Comparison of ENCODE assay signal across 8 mouse cellular contexts in genomic region chr4:47353416-47354111, GRCm38 (mm10). TPM values are rescaled to one million over a fixed set of nuclear protein-coding genes. Genes with fewer than 3 reads are reported as not detected.
DNase-seq lines count a peak whose midpoint lies in the region; ATAC-seq and TF ChIP-seq lines count a peak whose summit lies in the region.

No protein-coding gene starts in this region.

- no peaks in the 10 kb centered on the region for H3K4me1 ChIP-seq in cortical plate, adult 2 months (ENCODE audit: control insufficient read depth, insufficient read depth, low read length)
- H3K4me1 ChIP-seq in kidney, adult 2 months (ENCODE audit: control insufficient read depth, insufficient read depth, low read length) = peaks cover 4% of the 10 kb centered on the region; the same call in 1 of the 2 replicates
- H3K4me1 ChIP-seq in liver, embryonic 12.5 days = peaks cover 19% of the 10 kb centered on the region

- no peak overlapping the region for H3K27ac ChIP-seq in cortical plate, adult 2 months (ENCODE audit: insufficient read depth, low read length)
- H3K27ac ChIP-seq in kidney, adult 2 months (ENCODE audit: insufficient read depth, low read depth, low read length) = peak overlapping the region; percentile 86
- H3K27ac ChIP-seq in liver, embryonic 12.5 days = peak overlapping the region; percentile 86

- peak overlapping the region; percentile 90 for H3K9ac ChIP-seq in liver, embryonic 12.5 days

- no peak for TF ChIP-seq POLR2A in cortical plate, adult 2 months (IDR thresholded peaks at IDR 0.05; ENCODE audit: extremely low read depth, insufficient read depth, low read length)
- TF ChIP-seq POLR2A in kidney, adult 2 months (IDR thresholded peaks at IDR 0.05; ENCODE audit: low read depth, low read length) = no peak
- no peak for TF ChIP-seq POLR2A in myocyte (IDR thresholded peaks at IDR 0.05; ENCODE audit: insufficient read length, low read depth)

- H3K9me3 ChIP-seq in liver, embryonic 12.5 days (replicated peaks) = no peaks in the 10 kb centered on the region

- no peak for TF ChIP-seq CTCF in cortical plate, adult 2 months (IDR thresholded peaks at IDR 0.05; ENCODE audit: extremely low read depth, insufficient read depth, low read length)
- TF ChIP-seq CTCF in kidney, adult 2 months (conservative IDR thresholded peaks at IDR 0.05; ENCODE audit: insufficient read depth, insufficient read length, low read depth, low read length) = no peak

- peaks cover 40% of the 10 kb centered on the region for H3K79me2 ChIP-seq in myocyte (ENCODE audit: control insufficient read depth, insufficient read depth)

- H3K36me3 ChIP-seq in kidney, adult 2 months (ENCODE audit: control insufficient read depth, insufficient read depth, low read length) = no peaks in the 10 kb centered on the region
- H3K36me3 ChIP-seq in liver, embryonic 12.5 days = no peaks in the 10 kb centered on the region
- no peaks in the 10 kb centered on the region for H3K36me3 ChIP-seq in myocyte (ENCODE audit: control insufficient read depth, insufficient read depth)

- peak; percentile 61 for DNase-seq in urinary bladder, postnatal 25 days (ENCODE audit: low spot score)
- no peak for DNase-seq in urinary bladder, adult 2 months (ENCODE audit: low spot score)
- peak; percentile 67 to 79 for DNase-seq in gastrocnemius, postnatal 4 days (ENCODE audit: low spot score in 2 of 2)
- DNase-seq in kidney, adult 2 months = peak; percentile 82
- peak; percentile 44 to 69 for DNase-seq in thymus, postnatal 36 days

- peak overlapping the region; percentile 51 for H3K4me3 ChIP-seq in cortical plate, adult 2 months (ENCODE audit: insufficient read depth, low read length)
- peak overlapping the region; percentile 92 for H3K4me3 ChIP-seq in kidney, adult 2 months (ENCODE audit: insufficient read depth, low read depth, low read length)
- peak overlapping the region; percentile 71 for H3K4me3 ChIP-seq in liver, embryonic 12.5 days
- peak overlapping the region; percentile 50 for H3K4me3 ChIP-seq in myocyte

- 1% methylated on average over 65 of the region's 73 CpGs for WGBS in kidney, adult 2 months
- 2% methylated on average over 44 of the region's 73 CpGs for WGBS in liver, embryonic 12.5 days (ENCODE audit: insufficient replicate concordance)

- H3K27me3 ChIP-seq in kidney, adult 2 months (replicated peaks; ENCODE audit: control insufficient read depth, insufficient read depth, low read length) = no peaks in the 10 kb centered on the region
- peaks cover 31% of the 10 kb centered on the region for H3K27me3 ChIP-seq in liver, embryonic 12.5 days (replicated peaks)
- H3K27me3 ChIP-seq in myocyte (ENCODE audit: control insufficient read depth, insufficient read depth, insufficient read length) = no peaks in the 10 kb centered on the region

- peak overlapping the region; percentile 100 for H3K4me2 ChIP-seq in liver, embryonic 12.5 days
- peak overlapping the region; percentile 92 for H3K4me2 ChIP-seq in myocyte (ENCODE audit: low read depth)

- ATAC-seq in liver, embryonic 12.5 days = peak; percentile 66

- peak overlapping the region; percentile 59 for H3ac ChIP-seq in myocyte (ENCODE audit: control insufficient read depth, insufficient read length)

TF ChIP-seq in myocyte, 11 proteins besides CTCF, POLR2A, EP300 and RAD21:
- TF ChIP-seq E2F4 (IDR thresholded peaks at IDR 0.05; ENCODE audit: insufficient read depth) = no peak
- peak in 1 of 3 experiments; percentile 0 for TF ChIP-seq MYOD1 (IDR thresholded peaks at IDR 0.05; ENCODE audit: control insufficient read depth in 1 of 3, insufficient read length in 2 of 3, low read depth in 2 of 3)

RNA-seq across cellular contexts. Expression of gene Tgfbr1, which starts 0.5 kb away (rescaled TPM):
- 29.0 TPM in 2 replicates for polyA plus RNA-seq in urinary bladder, adult 2 months (2012; rRNA removed)
- 15.1 and 15.3 TPM in 2 replicates for polyA plus RNA-seq in cortical plate, adult 2 months (2012; rRNA removed)
- total RNA-seq in gastrocnemius, postnatal 4 days (2021) = 10 to 100 TPM; 35.2 to 40.8 TPM
- 8.7 and 10.8 TPM in 2 replicates for polyA plus RNA-seq in kidney, adult 2 months (2012; rRNA removed)
- 10.5 and 11.5 TPM in 2 replicates for polyA plus RNA-seq in liver, embryonic 12.5 days (2016; fragmentation: Nextera tagmentation; extraction: Ambion mirVana)
- 2.7 TPM for polyA plus RNA-seq in myocyte (2012; fragmentation: generic; extraction: Trizol)
